Comparison of ENCODE assay signal across 9 mouse cellular contexts in genomic region chr8:70905463-70905830, GRCm38 (mm10). TPM values are rescaled to one million over a fixed set of nuclear protein-coding genes. Genes with fewer than 3 reads are reported as not detected.
DNase-seq lines count a peak whose midpoint lies in the region; ATAC-seq and TF ChIP-seq lines count a peak whose summit lies in the region.
"Had no signal": no experiment of that assay in that cellular context is flagged by ENCODE, and none has a peak within 500 bp of the region (broad histone marks: within the 10 kb centered on the region; RNA-seq: fewer than 3 reads in every experiment).

No protein-coding gene starts in this region.

- peaks cover 20% of the 10 kb centered on the region for H3K27me3 ChIP-seq in heart, embryonic 12.5 days (replicated peaks)
- no peaks in the 10 kb centered on the region for H3K27me3 ChIP-seq in ES-Bruce4 (ENCODE audit: control insufficient read depth, insufficient read depth, low read length, poor library complexity, severe bottlenecking)
- no peaks in the 10 kb centered on the region for H3K27me3 ChIP-seq in forebrain, embryonic 14.5 days (replicated peaks; ENCODE audit: control insufficient read depth, insufficient read depth, low read length)
- no peaks in the 10 kb centered on the region for H3K27me3 ChIP-seq in liver, postnatal 0 days (ENCODE audit: insufficient read depth, low read length)

- peak overlapping the region; percentile 86 for H3K4me2 ChIP-seq in heart, embryonic 12.5 days
- H3K4me2 ChIP-seq in forebrain, embryonic 14.5 days (ENCODE audit: low read length): peak overlapping the region; percentile 86
- H3K4me2 ChIP-seq in liver, postnatal 0 days (ENCODE audit: low read depth, low read length): peak overlapping the region; percentile 93

- WGBS in heart, embryonic 12.5 days: 18% methylated on average over 8 of the region's 8 CpGs
- WGBS in forebrain, embryonic 14.5 days: 17% methylated on average over 8 of the region's 8 CpGs
- 6% methylated on average over 8 of the region's 8 CpGs for WGBS in liver, postnatal 0 days (ENCODE audit: insufficient replicate concordance)

- no peak for ATAC-seq in heart, embryonic 12.5 days (ENCODE audit: insufficient number of reproducible peaks, low FRiP score)
- ATAC-seq in forebrain, embryonic 14.5 days: peak; percentile 30
- ATAC-seq in liver, postnatal 0 days: no peak

- no peak for TF ChIP-seq EP300 in ES-Bruce4 (IDR thresholded peaks at IDR 0.05; ENCODE audit: insufficient read depth, low read depth, low read length)
- TF ChIP-seq EP300 in liver, postnatal 0 days (IDR thresholded peaks at IDR 0.05; ENCODE audit: low read depth): no peak

- DNase-seq in heart, postnatal 10 days: no peak
- no peak for DNase-seq in forebrain, embryonic 14.5 days (ENCODE audit: low spot score)
- no peak for DNase-seq in liver, postnatal 0 days
- no peak for DNase-seq in left cerebral cortex, postnatal 25 days (ENCODE audit: low spot score in 2 of 2)
- DNase-seq in spleen, postnatal 36 days (ENCODE audit: low spot score in 2 of 2): no peak
- DNase-seq in spleen, postnatal 14 days (ENCODE audit: low spot score in 2 of 2): no peak

- H3K36me3 ChIP-seq in heart, embryonic 12.5 days: peaks cover 5% of the 10 kb centered on the region; the same call in 1 of the 2 replicates
- no peaks in the 10 kb centered on the region for H3K36me3 ChIP-seq in ES-Bruce4 (ENCODE audit: control insufficient read depth, insufficient read depth, low read length, poor library complexity, severe bottlenecking)
- no peaks in the 10 kb centered on the region for H3K36me3 ChIP-seq in forebrain, embryonic 14.5 days (ENCODE audit: control insufficient read depth, insufficient read depth, low read length)
- H3K36me3 ChIP-seq in liver, postnatal 0 days (replicated peaks; ENCODE audit: insufficient read depth, low read length): no peaks in the 10 kb centered on the region

- H3K27ac ChIP-seq in heart, embryonic 12.5 days (ENCODE audit: poor library complexity, severe bottlenecking): peak overlapping the region; percentile 90; the same call in 1 of the 2 replicates
- H3K27ac ChIP-seq in ES-Bruce4 (ENCODE audit: insufficient read depth, low read length): 0 out of 2 replicates have a peak overlapping the region, but pooled peaks have one; percentile 18
- H3K27ac ChIP-seq in forebrain, embryonic 14.5 days (ENCODE audit: low read depth, low read length): peak overlapping the region; percentile 92
- peak overlapping the region; percentile 75; the same call in 1 of the 2 replicates for H3K27ac ChIP-seq in liver, postnatal 0 days (ENCODE audit: low read depth)

- H3K4me3 ChIP-seq in heart, embryonic 12.5 days: peak overlapping the region; percentile 88
- H3K4me3 ChIP-seq in ES-Bruce4 (ENCODE audit: low read depth, low read length): peak overlapping the region; percentile 82
- peak overlapping the region; percentile 84 for H3K4me3 ChIP-seq in forebrain, embryonic 14.5 days (ENCODE audit: low read depth, low read length)
- H3K4me3 ChIP-seq in liver, postnatal 0 days (ENCODE audit: low read depth, low read length): peak overlapping the region; percentile 64

- peak overlapping the region; percentile 90 for H3K9ac ChIP-seq in heart, embryonic 12.5 days
- H3K9ac ChIP-seq in ES-Bruce4 (ENCODE audit: low read depth, poor library complexity, severe bottlenecking): peak overlapping the region; percentile 93
- H3K9ac ChIP-seq in forebrain, embryonic 14.5 days (ENCODE audit: low read length): peak overlapping the region; percentile 88
- H3K9ac ChIP-seq in liver, postnatal 0 days (replicated peaks): peak overlapping the region; percentile 71

- no peak for TF ChIP-seq POLR2A in ES-Bruce4 (IDR thresholded peaks at IDR 0.05; ENCODE audit: insufficient read depth, low read length)

- TF ChIP-seq CTCF in ES-Bruce4 (IDR thresholded peaks at IDR 0.05; ENCODE audit: low read depth, low read length): no peak
- no peak for TF ChIP-seq CTCF in liver, postnatal 0 days (IDR thresholded peaks at IDR 0.05; ENCODE audit: low read depth)

- H3K9me3 ChIP-seq in heart, embryonic 12.5 days (replicated peaks): no peaks in the 10 kb centered on the region
- H3K9me3 ChIP-seq in ES-Bruce4 (replicated peaks; ENCODE audit: control insufficient read depth, insufficient read depth, low read length, poor library complexity, severe bottlenecking): no peaks in the 10 kb centered on the region
- no peaks in the 10 kb centered on the region for H3K9me3 ChIP-seq in forebrain, embryonic 14.5 days (replicated peaks; ENCODE audit: control insufficient read depth, low read length)
- no peaks in the 10 kb centered on the region for H3K9me3 ChIP-seq in liver, postnatal 0 days (ENCODE audit: low read length)

- peaks cover 22% of the 10 kb centered on the region for H3K4me1 ChIP-seq in heart, embryonic 12.5 days (replicated peaks)
- peaks cover 6% of the 10 kb centered on the region for H3K4me1 ChIP-seq in ES-Bruce4 (ENCODE audit: control insufficient read depth, insufficient read depth, low read length)
- peaks cover 10% of the 10 kb centered on the region for H3K4me1 ChIP-seq in forebrain, embryonic 14.5 days (ENCODE audit: control insufficient read depth, insufficient read depth, low read length)
- H3K4me1 ChIP-seq in liver, postnatal 0 days (ENCODE audit: insufficient read depth): peaks cover 23% of the 10 kb centered on the region

- intact Hi-C loops in heart, postnatal 10 days (cut with DNase I): no loop called here
- intact Hi-C loops in left cerebral cortex, postnatal 25 days (cut with DNase I): no loop called here

RNA-seq across cellular contexts. Expression of gene Map1s, which starts 0.3 kb away (rescaled TPM):
- 37.7 and 41.3 TPM in 2 replicates for polyA plus RNA-seq in heart, embryonic 12.5 days (2016; fragmentation: Nextera tagmentation; extraction: Ambion mirVana)
- total RNA-seq in heart, postnatal 10 days (2021): 10 to 100 TPM; 31.0 to 32.3 TPM
- polyA plus RNA-seq in ES-Bruce4 (2011; ENCODE audit: insufficient read depth, insufficient read length, low read depth, missing spikeins): 32.8 and 37.3 TPM in 2 replicates
- 33.9 and 50.8 TPM in 2 replicates for polyA plus RNA-seq in forebrain, embryonic 14.5 days (2014; fragmentation: Nextera tagmentation; extraction: Ambion mirVana)
- 8.3 and 8.7 TPM in 2 replicates for polyA plus RNA-seq in liver, postnatal 0 days (2015; fragmentation: Nextera tagmentation; extraction: Ambion mirVana)
- total RNA-seq in left cerebral cortex, postnatal 25 days (2021): 10 to 100 TPM; 71.2 to 80.7 TPM

RNA-seq across cellular contexts. Expression of gene Rpl18a, which starts 8.2 kb away (rescaled TPM):
- polyA plus RNA-seq in heart, embryonic 12.5 days (2016; fragmentation: Nextera tagmentation; extraction: Ambion mirVana): 2,379 and 2,528 TPM in 2 replicates
- 1,000 to 10,000 TPM; 1,171 to 1,193 TPM for total RNA-seq in heart, postnatal 10 days (2021)
- polyA plus RNA-seq in ES-Bruce4 (2011; ENCODE audit: insufficient read depth, insufficient read length, low read depth, missing spikeins): 2,473 and 2,707 TPM in 2 replicates
- polyA plus RNA-seq in forebrain, embryonic 14.5 days (2014; fragmentation: Nextera tagmentation; extraction: Ambion mirVana): 2,846 and 4,258 TPM in 2 replicates
- polyA plus RNA-seq in liver, postnatal 0 days (2015; fragmentation: Nextera tagmentation; extraction: Ambion mirVana): 2,490 and 2,569 TPM in 2 replicates
- 100 to 1,000 TPM; 550 to 570 TPM for total RNA-seq in left cerebral cortex, postnatal 25 days (2021)

RNA-seq across cellular contexts. Expression of gene Slc5a5, which starts 12.9 kb away (rescaled TPM):
- 0.11 TPM in 1 of 2 replicates, not detected in the other for polyA plus RNA-seq in heart, embryonic 12.5 days (2016; fragmentation: Nextera tagmentation; extraction: Ambion mirVana)
- total RNA-seq in heart, postnatal 10 days (2021): under 1 TPM in 1 of 2 experiments, not detected in 1; 0.10 TPM
- polyA plus RNA-seq in ES-Bruce4 (2011; ENCODE audit: insufficient read depth, insufficient read length, low read depth, missing spikeins): 13.3 TPM in 2 replicates
- polyA plus RNA-seq in forebrain, embryonic 14.5 days (2014; fragmentation: Nextera tagmentation; extraction: Ambion mirVana): 0.60 and 0.89 TPM in 2 replicates
- polyA plus RNA-seq in liver, postnatal 0 days (2015; fragmentation: Nextera tagmentation; extraction: Ambion mirVana): not detected in 2 replicates
- total RNA-seq in left cerebral cortex, postnatal 25 days (2021): 10 to 100 TPM in 1 of 2 experiments, 1 to 10 TPM in 1; 8.2 to 10.9 TPM
- total RNA-seq: gastrocnemius, postnatal 25 days had no signal

RNA-seq across cellular contexts. Expression of gene Ccdc124, which starts 31.7 kb away (rescaled TPM):
- 81.8 and 87.0 TPM in 2 replicates for polyA plus RNA-seq in heart, embryonic 12.5 days (2016; fragmentation: Nextera tagmentation; extraction: Ambion mirVana)
- 10 to 100 TPM; 40.9 to 41.1 TPM for total RNA-seq in heart, postnatal 10 days (2021)
- 62.8 and 67.2 TPM in 2 replicates for polyA plus RNA-seq in ES-Bruce4 (2011; ENCODE audit: insufficient read depth, insufficient read length, low read depth, missing spikeins)
- 177 and 182 TPM in 2 replicates for polyA plus RNA-seq in forebrain, embryonic 14.5 days (2014; fragmentation: Nextera tagmentation; extraction: Ambion mirVana)
- polyA plus RNA-seq in liver, postnatal 0 days (2015; fragmentation: Nextera tagmentation; extraction: Ambion mirVana): 34.3 and 37.9 TPM in 2 replicates
- total RNA-seq in left cerebral cortex, postnatal 25 days (2021): 10 to 100 TPM; 88.0 to 95.9 TPM

RNA-seq across cellular contexts. Expression of gene Kcnn1, which starts 42.4 kb away (rescaled TPM):
- 1.7 and 1.8 TPM in 2 replicates for polyA plus RNA-seq in heart, embryonic 12.5 days (2016; fragmentation: Nextera tagmentation; extraction: Ambion mirVana)
- 1 to 10 TPM; 3.1 to 3.7 TPM for total RNA-seq in heart, postnatal 10 days (2021)
- 3.2 and 3.5 TPM in 2 replicates for polyA plus RNA-seq in ES-Bruce4 (2011; ENCODE audit: insufficient read depth, insufficient read length, low read depth, missing spikeins)
- polyA plus RNA-seq in forebrain, embryonic 14.5 days (2014; fragmentation: Nextera tagmentation; extraction: Ambion mirVana): 7.3 and 11.3 TPM in 2 replicates
- 0.19 and 0.45 TPM in 2 replicates for polyA plus RNA-seq in liver, postnatal 0 days (2015; fragmentation: Nextera tagmentation; extraction: Ambion mirVana)
- 10 to 100 TPM; 19.1 to 20.9 TPM for total RNA-seq in left cerebral cortex, postnatal 25 days (2021)

Comparison
In these comparisons a context has a peak if more than half of its experiments do, and no peak if none do; other contexts are left out.
1. H3K27ac ChIP-seq: peak in every context shown above with its lines; median percentile 92 in forebrain, embryonic 14.5 days; 90 in heart, embryonic 12.5 days; 75 in liver, postnatal 0 days; 18 in ES-Bruce4.